Mouse (Mus musculus) embryonic fibroblast, embryonic 13.5 days (primary cell): ENCODE measurements around the gene Atp6v0d1.

Source experiments
- CTCF ChIP-seq: IDR thresholded peaks from 2 replicates; pipeline ENCODE4 v1.5.1; 2011; ENCODE audit warnings: mild to moderate bottlenecking, control low read depth, low read length, moderate library complexity, borderline replicate concordance; ENCODE audit not compliant: insufficient read depth
- POLR2A ChIP-seq: IDR thresholded peaks from 2 replicates; pipeline ENCODE4 v1.6.1; 2011; ENCODE audit warnings: low read depth, mild to moderate bottlenecking, control low read depth, low read length, moderate library complexity

DNA sequence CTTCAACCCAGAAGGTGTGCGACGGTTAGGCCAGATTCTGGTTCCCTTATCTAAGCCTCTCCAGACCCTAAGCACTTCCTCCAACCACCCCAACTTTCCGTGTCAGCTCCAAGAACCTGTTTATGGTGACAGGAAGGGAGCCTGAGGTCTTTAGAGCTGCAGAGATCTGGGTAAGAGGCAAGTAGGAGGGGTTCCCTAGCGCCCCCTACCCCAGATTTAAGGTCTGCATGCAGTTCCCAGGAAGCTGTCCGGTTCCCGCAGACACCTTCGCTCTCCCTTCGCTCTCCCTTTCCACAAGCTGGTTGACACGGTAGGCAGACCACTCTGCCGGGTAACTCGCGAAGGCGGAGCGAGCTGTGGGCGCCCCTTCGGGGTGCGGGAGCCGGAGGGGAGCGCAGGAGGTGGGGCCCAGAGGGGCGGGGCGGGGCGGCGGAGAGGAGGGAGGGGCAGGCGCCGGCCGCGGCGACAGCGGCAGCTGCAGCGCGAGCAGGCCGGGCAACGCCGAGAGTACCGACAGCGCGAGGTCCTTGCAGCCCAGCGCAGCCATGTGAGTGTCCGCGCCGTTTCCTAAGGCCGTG, 39.0 kb upstream of the Atp6v0d1 start, which contains the start of gene Ripor1:
- peak; percentile 47; the same call in 1 of the 2 replicates for TF ChIP-seq CTCF
- peak; percentile 87 for TF ChIP-seq POLR2A
